Mouse (Mus musculus) bone marrow macrophage, adult 2 months (primary cell): Measurements from ENCODE around the gene Ctrb1.

Source experiments
- CTCF ChIP-seq: IDR thresholded peaks from 2 replicates; pipeline ENCODE4 v1.5.1; 2012; ENCODE audit warnings: low read depth, mild to moderate bottlenecking, low read length, moderate library complexity
- POLR2A ChIP-seq: IDR thresholded peaks from 2 replicates; pipeline ENCODE4 v1.6.1; 2012; ENCODE audit warnings: mild to moderate bottlenecking, low read depth, low read length, borderline replicate concordance

GRCm38 (mm10) chr8:111658819-111659423 is 31.9 kb downstream of the Ctrb1 start:
- TF ChIP-seq POLR2A (no peak), CTCF (no peak)
